Mouse (Mus musculus) adrenal gland (tissue): ENCODE results near the gene Coq8a.

Experiments used
- intact Hi-C: fragments of 180-260 bp; cut with DNase I; formaldehyde crosslinking; loops from one replicate; pipeline ENCODE4 v1.15.1; 2025

Coq8a gene

DNA sequence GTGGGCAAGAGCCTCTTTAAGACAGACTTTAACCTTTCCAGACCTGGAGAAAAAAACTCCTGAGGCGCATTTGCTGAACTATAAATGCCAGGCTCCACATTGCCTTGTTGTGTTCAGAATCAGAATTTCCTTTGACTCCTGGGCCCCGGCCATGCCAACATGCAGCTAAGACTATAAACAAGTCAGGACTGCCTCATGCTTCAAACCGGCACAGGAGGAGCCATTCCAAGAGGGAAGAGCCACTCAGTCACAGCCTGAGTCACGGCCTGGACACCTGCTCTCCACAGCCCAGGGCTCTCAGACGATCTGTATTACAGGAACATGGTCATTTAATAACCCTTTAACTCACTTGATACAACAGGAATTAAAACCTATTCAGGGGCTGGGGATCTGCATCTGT lies 1.3 kb upstream of the Coq8a start:
- intact Hi-C loops = no loop called here

DNA sequence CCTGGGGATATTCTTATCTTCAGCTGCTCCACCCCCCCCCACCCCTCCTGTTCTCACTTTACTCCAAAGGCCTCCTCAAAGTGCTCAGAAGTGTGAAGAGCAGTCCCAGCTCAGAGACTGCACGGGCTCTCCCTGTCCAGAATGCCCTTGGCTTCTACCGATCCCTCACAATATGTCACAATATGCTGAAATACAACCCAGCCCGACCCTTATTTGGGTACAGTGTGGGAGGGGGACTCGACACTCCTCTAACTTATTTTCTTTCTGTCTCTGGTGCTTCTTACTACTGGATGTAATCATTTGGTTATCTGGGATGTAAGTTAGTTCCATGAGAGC lies 281 bp upstream of the Coq8a start:
- intact Hi-C loops = loop anchor here (10.0 kb wide), 1 partner anchor 215 kb away; no protein-coding TSS in a partner anchor

DNA sequence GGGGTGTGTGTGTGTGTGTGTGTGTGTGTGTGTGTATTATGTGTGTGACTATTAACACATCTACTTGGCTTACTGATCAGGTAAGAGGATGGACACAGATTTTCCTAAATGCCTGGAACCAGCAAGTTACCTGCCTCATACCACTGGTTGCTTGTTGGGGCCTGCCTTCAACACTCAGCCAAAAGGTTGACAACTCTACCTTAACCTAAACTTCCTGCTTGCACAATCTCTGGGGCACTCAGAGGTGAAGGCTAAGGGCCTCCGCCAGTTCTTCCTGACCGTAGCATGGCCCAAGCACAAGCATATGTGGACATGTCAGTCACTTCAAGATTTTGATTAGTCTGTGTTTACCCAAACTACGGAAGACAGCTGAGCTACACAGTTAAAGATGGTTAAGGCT lies 1.4 kb downstream of the Coq8a start:
- intact Hi-C loops = loop anchor here (10.0 kb wide), 1 partner anchor 217 kb away; no protein-coding TSS in a partner anchor

DNA sequence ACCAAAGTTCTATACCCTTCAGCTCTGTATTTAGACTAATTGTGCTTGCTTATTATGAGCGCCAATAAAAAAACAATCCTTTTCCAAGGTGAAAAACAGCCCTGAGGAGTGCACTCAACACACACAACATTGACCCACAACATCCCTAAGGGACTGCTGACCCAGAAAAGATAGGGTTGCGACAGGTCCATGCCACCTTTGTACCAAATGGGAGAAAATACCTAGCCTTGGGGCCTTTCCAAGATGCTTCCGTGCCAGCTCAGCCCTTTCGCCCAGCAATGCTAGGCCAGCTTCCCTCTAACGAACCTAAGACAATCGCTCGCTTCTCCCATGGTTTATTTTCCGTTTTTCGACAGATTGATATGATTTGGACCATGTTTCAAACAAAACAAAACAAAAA lies 2.9 kb downstream of the Coq8a start:
- intact Hi-C loops = loop anchor here (10.0 kb wide), 1 partner anchor 218 kb away; no protein-coding TSS in a partner anchor

DNA sequence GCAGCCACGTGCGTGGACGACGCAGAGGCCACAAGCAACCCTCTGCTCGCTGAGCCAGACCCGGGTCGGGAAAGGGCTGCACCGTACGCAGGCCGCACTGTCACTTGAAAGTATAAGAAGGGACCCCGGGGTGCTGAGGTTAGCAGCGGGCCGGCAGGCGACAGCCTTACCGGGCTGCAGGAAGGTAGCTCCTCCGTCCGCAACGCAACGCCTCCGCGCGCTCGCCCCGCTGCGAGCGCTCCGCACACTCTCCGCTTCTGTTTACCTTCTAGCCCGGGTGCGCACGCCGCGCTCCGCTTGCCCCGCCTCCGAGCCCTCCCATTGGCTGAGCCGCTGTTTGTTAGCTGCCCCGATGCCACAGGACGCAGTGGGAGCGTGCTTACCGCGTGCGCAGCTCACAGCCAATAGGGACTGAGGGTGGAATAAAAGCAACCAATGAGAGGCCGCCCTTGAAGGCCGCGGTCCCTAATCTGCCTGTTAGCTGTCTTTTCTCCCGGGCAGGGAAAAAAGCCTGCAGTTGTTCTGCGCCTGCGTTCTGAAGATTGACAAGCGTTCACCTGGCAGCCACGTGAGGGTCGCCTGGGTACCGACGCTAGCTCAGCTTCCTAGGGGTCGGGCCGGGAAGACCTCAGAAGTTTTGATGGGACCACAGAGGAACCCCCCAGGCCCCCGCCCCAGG lies 3.6 kb downstream of the Coq8a start:
- intact Hi-C loops = loop anchor here (10.0 kb wide), 1 partner anchor 219 kb away; no protein-coding TSS in a partner anchor

DNA sequence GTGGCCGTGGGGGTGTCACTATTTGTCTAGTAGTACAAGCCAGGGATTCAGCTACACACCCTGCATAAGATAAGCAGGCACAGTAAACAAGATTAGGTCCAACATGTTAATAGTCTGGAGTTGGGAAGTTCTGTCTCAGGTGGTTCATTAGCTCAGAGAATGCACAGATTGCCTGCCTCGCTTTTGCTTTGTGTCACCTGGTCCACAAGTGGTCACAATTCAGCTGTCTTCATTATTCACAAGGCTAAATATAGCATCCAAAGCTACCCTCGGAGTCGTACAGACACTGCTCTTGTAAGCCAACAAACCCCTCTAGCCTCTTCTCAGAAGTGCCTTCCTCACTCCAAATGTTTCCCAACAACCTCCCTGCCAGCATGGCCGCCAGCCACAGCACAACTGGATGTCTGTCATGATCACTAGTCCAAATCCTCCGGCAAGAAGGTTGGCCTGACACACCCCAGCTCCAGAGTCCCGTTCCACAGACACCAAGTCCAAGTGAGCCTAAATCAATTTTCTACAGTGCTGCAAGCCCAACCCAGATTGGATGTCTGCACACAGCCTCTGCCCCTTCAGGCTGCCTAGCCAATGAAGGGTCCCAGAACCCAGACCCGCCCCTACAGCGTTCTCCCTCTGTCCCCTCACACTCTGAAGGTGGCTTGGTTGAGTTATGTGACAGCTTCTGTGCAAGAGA lies 4.5 kb downstream of the Coq8a start:
- intact Hi-C loops = loop anchor here (10.0 kb wide), 1 partner anchor 220 kb away; no protein-coding TSS in a partner anchor

DNA sequence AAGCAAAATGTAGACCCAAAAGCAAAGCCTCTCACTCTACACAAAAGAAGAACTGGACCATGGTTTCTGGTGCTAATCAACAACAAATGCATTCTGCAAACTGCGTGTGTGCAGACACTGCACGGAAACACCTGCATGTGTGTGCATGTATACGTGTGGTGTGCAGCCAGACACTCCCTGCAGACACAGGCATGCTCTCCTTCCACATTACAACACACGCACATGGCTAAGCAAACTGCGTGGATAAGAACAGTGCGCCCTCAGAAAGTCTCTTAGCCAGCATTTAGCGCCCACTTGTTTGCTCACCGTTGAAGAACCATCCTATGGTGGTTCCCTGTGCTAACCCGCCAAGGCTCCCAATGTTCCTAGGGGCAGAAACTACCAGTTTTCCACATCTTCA lies 5.4 kb downstream of the Coq8a start:
- intact Hi-C loops = loop anchor here (10.0 kb wide), 1 partner anchor 221 kb away; no protein-coding TSS in a partner anchor

DNA sequence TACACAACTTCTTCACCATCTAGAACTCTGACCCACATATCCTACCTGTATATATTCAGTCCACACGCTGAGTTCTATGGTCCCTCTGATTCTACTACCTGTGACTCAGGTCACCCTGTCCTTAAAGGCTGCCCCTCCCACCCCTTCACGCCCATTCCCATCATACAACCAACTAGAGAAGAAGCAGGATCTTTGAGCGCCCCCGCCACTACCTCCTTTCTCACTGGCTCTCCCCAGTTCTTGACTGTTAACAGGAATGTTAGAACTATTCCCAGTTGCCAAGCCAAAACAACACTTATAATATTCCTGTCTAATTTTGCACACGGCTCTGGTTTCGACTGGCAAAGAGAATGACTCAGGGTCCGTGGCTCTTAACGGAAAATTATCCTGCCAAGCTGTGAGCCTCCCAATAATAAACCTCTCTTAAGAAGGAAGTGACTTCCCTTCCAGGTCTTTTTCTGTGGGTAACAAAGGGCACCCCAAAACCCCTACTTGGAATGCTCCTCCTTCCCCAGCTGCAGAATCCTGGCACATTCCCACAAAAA lies 5.9 kb downstream of the Coq8a start:
- intact Hi-C loops = loop anchor here (10.0 kb wide), 1 partner anchor 221 kb away; no protein-coding TSS in a partner anchor

DNA sequence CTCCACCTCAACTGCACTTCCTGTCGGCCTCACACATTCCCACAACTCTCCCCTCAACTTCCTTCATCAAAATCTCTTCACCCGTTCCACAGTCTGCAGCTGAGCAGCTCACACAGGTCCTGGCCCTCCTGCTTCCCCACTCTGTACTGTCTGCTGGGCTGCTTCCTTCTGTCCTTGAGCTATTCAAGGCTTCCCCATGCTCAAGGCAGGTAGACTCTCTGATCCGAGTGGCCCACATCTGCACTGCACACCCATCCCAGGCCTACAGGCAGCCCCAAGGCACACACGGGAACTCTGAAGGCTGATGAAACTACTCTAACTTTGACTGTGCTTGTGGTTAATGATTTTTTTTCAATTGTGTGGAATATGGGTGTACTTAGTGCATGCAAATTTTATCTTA lies 6.5 kb downstream of the Coq8a start:
- intact Hi-C loops = loop anchor here (10.0 kb wide), 1 partner anchor 222 kb away; no protein-coding TSS in a partner anchor

DNA sequence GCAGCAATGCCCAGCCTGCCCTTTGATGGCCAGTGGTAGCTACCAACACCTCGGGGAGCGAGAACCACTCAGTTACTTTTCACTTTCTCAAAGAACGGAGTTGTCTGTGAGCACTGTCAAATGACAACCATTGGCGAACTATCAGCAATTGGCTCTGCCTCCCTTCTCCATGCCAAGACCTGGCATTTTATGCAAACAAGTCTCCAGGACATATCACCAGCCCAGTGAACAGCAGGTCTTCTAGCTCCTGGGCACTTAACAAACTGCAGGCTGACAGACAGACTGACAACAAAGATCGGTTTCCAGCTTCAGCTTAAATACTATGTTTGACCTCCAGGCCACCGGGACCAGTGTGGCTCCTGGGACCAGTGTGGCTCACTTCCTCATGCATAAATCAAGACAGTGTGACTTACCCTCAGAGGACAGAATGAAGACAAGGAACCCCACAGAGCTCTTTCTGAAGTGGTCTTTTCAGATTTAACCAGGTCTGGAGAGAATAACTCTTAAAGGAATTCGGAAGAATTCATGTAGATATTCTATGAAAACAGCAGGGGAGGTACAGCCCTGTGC lies 7.7 kb downstream of the Coq8a start:
- intact Hi-C loops = loop anchor here (10.0 kb wide), 1 partner anchor 223 kb away; no protein-coding TSS in a partner anchor

DNA sequence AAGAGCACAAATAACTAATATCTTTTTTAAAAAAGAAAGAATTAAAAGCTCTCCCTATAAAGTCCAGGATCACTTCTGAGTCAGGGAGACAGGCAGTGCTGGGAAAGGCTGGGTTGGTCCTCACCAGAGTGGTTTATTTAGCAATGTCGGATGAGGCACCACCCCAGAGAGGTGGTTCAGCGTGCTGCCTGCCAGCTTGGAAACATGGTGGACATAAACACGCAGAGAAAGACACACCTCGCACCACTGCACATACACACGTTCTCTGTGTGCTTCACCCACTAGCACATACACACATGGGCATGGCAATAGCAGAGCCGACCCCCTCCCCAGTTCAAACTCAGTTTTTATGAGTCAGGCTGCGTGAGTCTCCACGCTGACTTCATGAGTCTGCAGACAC lies 8.3 kb downstream of the Coq8a start:
- intact Hi-C loops = loop anchor here (10.0 kb wide), 1 partner anchor 224 kb away; no protein-coding TSS in a partner anchor

DNA sequence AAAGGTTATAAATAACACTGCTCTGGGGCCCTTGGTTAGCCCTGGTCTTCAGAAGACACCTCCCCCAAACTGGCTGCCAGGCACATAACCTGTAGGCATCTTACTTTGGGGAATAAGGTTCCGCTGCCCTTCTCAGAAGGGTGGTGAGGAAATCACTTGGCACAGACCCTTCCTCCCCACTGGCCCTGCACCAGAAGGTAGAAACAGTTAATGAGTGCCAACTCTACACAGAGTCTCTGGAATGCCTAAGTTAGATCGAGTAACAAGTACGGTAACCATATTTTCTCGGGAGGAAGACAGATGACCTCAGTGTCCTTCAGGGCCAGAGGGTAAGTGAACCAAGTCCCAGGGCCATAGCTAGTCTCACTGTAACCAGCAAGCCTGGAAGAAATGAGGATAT lies 10.5 kb downstream of the Coq8a start:
- intact Hi-C loops = no loop called here

DNA sequence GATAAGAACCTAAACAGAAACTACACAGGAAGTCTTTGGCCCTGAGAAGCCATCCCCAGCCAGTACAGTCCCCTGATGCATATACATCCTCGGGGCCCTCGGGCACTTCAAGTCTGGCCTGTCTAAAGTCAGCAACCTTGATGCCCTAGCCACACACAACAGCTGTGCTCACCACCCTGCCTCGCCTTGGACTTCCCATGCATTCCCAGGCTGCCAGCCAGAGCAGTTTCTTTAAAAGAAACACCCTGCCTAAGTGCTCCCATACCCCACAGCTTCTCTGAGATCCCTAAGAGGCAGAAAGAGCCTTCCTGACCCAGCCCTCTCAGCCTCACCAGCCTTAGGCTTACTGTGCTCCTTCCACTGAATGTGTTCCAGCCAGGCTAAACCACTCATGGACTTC lies 13.0 kb downstream of the Coq8a start:
- intact Hi-C loops = no loop called here

DNA sequence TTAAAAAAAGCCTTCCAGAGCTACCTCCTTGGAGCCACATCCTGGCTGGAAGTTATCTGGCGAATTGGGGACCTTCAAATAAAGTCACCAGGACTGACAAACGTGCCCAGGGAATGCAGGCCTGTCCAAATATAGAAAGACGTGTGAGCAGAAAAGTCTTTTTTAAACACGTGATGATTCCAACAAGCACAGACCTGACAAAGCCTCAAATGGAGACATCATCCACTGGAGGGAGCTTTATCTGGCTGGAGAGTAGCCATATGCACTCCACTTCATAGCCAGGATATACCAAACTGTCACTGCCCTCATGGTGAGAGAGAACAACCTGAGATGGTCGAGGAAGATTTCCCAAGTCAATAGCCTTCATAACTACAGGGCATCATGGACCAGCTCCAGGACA lies 13.5 kb downstream of the Coq8a start:
- intact Hi-C loops = no loop called here

DNA sequence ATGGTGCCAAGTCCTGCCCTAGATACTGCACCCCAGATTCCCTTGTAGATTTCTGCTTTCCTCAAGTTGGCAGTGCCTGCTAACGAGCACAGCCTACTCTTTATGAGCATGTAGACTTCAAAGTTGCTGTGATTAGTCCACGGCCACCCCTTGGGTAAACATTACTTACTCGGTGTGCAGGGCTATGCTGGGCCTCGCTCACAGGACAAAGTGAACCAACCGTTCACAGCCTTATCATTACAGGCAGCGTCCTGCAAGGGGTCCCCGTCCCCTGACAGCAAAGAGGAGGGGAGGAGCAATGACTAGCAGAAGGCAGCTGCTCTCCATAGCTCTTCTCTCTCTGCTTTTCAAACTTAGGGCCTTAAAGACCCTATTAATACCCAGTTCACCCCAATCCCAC lies 14.6 kb downstream of the Coq8a start:
- intact Hi-C loops = no loop called here

DNA sequence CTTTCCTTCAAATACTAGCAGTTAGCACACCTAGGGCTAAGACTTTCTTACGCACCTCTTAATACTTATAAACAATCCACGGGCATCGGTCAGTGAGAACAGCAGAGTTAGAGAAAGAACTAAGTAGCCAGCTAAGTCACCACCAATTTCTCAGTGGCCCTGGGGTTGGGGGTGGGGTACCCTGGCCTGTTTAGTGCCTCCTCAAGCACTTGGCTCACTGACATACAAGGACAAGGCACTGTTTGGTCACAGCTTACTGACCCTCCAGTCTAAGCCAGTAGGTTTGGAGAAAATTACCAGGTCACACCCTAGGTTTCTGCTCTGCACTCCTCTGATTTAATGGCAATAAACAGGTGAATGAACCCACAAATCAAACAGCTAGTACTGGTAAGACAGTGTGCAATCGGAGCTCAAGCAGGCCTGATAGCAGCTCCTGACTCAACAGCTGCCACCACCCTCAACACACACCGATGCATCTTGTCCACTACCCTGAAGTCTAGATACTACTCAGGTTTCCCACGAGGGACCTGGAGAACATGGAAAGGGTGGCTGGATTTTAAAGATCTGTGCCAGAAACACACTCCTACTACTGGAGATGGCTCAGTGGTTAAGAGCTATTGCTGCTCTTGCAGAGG lies 15.8 kb downstream of the Coq8a start:
- intact Hi-C loops = no loop called here

DNA sequence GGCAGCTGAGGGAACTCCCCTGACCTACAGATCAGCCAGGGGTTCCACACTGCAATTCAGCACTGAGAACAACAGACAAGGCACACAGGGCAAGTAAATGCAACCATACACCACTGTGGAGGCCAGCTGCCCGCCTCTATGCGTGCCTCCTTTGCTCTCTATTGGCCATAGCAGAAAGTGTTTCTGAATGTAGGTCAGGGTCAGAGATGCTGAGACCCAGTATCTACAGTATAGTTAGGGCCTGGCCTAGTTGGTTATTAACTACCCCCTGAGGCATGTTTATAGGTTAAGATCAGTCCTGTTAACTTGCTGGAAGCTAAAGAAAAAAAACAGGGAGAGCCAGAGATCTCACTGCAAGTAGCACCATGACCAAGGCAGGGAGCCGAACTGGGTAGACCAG lies 16.7 kb downstream of the Coq8a start:
- intact Hi-C loops = no loop called here

DNA sequence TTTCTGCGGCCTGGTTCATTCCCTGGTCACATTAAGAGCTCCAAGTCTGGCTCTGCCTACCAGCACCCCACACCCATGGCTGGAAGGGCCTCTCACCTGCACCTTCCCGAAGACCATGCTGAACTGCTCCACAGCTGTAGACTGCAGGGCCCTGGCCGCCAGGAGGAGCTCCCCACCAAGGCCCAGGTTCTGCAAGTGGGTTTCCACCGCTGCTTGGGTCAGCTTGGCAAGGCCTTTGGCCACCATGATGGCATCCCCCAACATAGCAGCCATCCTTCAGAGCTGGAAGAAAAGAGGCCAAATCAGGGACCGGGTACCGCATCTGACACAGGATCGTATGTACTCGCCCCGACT lies 17.5 kb downstream of the Coq8a start:
- intact Hi-C loops = no loop called here

DNA sequence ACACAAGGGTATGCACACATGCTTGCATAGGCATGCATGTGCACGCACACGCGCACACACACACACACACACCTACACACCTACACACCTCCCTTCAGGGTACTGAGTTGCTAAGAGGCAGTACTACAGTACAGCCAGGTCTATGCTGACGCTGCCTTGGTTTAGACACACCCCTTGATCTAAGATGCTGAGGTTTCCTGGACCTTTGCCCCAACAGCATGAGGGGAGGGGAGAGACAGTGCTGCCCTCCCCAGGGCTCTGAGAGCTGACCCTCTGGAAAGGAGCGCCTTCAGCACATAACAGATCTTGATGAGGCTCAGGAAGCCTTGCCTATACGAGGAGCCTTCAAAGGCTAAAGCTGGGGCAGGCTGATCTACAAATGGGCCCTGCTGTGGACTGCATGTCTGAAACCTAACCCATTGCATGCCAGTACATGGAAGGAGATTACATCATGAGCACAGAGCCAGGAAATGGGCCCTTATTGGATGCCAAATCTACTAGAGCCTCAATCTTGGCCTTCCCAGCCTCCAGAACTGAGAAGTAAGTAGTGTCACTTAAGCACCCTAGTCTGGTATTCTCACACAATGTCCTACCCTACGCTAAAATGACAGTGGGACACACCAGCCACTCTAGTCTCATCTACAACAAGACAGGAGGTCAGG lies 18.0 kb downstream of the Coq8a start:
- intact Hi-C loops = no loop called here

DNA sequence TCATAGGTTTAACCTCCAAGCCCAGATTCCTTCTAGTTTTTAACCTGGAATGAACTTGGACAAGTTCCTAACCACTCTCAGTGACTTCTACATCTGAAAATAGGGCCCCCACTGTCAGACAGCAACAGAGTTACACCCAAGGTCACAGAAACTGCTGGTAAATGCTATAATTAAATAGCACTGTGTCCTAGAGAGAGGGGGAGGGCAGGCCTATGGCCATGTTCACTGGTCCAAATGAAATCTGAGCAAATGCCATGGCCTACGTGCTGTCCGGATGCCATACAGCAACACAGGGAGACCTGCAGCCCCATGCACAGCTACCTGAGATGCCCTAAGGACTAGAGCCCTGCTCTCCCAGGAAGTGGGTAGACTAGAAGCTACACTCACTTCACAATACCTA lies 19.6 kb downstream of the Coq8a start:
- intact Hi-C loops = no loop called here

DNA sequence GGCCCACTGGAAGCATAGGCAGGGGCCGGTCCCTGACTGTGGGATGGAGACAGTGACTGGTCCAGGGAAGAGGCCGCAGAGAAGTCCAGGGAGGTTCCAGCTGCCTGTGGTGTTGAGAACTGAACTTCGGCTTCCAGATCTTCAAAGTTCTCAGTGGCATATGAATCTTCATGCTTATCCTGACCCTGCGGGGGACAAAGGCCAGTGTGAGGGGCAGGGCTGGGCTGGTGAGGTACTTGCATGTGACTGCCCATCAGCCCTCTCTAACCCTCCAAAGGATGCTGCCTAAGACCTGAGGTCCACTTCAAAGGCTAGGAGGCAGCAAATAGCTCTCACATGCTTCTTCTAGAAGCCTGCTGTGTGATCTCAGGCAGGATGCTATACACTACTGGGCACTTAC lies 20.3 kb downstream of the Coq8a start:
- intact Hi-C loops = no loop called here
